25 mouse cellular contexts compared by ENCODE assay signal in the genomic region with DNA sequence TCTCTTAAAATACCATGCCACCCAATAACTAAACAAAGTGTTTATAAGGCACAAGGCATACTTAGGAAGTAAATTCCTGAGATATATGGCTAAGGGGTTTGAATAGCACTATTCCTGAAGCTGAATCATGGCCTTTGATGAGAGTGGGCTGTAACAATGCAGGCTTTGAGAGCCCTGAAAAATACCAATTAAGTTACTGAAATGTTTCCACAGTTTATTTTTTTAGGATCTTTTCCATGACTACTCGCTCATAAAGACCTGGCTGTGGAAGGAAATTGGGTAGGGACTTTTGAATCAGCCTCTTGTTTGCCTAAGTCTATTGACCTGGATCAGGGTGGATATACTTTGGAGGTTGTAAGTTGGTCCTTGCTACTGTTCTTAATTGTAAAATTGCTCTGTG. TPM values are rescaled to one million over a fixed set of nuclear protein-coding genes. Genes with fewer than 3 reads are reported as not detected.
A peak's percentile ranks its signal among the peaks of the same experiment; 100 is the strongest.
DNase-seq lines count a peak whose midpoint lies in the region; ATAC-seq and TF ChIP-seq lines count a peak whose summit lies in the region.
"Had no signal": no experiment of that assay in that cellular context is flagged by ENCODE, and none has a peak within 500 bp of the region (broad histone marks: within the 10 kb centered on the region; RNA-seq: fewer than 3 reads in every experiment).

No protein-coding gene starts in this region.

- intact Hi-C loops in heart, postnatal 36 days (cut with DNase I): no loop called here
- intact Hi-C loops in gastrocnemius, adult 2 months (cut with DNase I): no loop called here

- H3K36me3 ChIP-seq in heart, embryonic 13.5 days: no peaks in the 10 kb centered on the region
- no peaks in the 10 kb centered on the region for H3K36me3 ChIP-seq in limb, embryonic 13.5 days
- H3K36me3 ChIP-seq: embryonic facial prominence, embryonic 13.5 days; heart, embryonic 15.5 days had no signal

- no peaks in the 10 kb centered on the region for H3K9me3 ChIP-seq in heart, embryonic 13.5 days
- H3K9me3 ChIP-seq in limb, embryonic 13.5 days: no peaks in the 10 kb centered on the region
- H3K9me3 ChIP-seq: embryonic facial prominence, embryonic 13.5 days; heart, embryonic 15.5 days had no signal

- H3K4me3 ChIP-seq in heart, embryonic 13.5 days: no peak overlapping the region
- H3K4me3 ChIP-seq in embryonic fibroblast, embryonic 13.5 days (ENCODE audit: insufficient read depth, low read length): no peak overlapping the region
- no peak overlapping the region for H3K4me3 ChIP-seq in limb, embryonic 13.5 days
- H3K4me3 ChIP-seq in cerebellum, adult 2 months (replicated peaks; ENCODE audit: insufficient read depth, low read depth, low read length): no peak overlapping the region
- H3K4me3 ChIP-seq in gastrocnemius, adult 2 months: no peak overlapping the region
- H3K4me3 ChIP-seq: embryonic facial prominence, embryonic 13.5 days; heart, adult 2 months; heart, embryonic 15.5 days had no signal

- no peak overlapping the region for H3K4me2 ChIP-seq in heart, embryonic 13.5 days
- no peak overlapping the region for H3K4me2 ChIP-seq in limb, embryonic 13.5 days (replicated peaks)
- H3K4me2 ChIP-seq: embryonic facial prominence, embryonic 13.5 days; heart, embryonic 15.5 days; hindbrain, embryonic 14.5 days had no signal

- 0 out of 2 replicates have a peak overlapping the region, but pooled peaks have one; percentile 10 for H3K27ac ChIP-seq in heart, embryonic 13.5 days (replicated peaks)
- peak overlapping the region; percentile 64; the same call in 1 of the 2 replicates for H3K27ac ChIP-seq in embryonic fibroblast, embryonic 13.5 days (ENCODE audit: insufficient read depth, low read length)
- H3K27ac ChIP-seq in limb, embryonic 13.5 days: peak overlapping the region; percentile 64; the same call in 1 of the 2 replicates
- no peak overlapping the region for H3K27ac ChIP-seq in cerebellum, adult 2 months (ENCODE audit: insufficient read depth, low read length)
- H3K27ac ChIP-seq in gastrocnemius, adult 2 months: no peak overlapping the region
- H3K27ac ChIP-seq: embryonic facial prominence, embryonic 13.5 days; heart, adult 2 months; heart, embryonic 15.5 days; hindbrain, embryonic 14.5 days; macrophage had no signal

- no peaks in the 10 kb centered on the region for H3K27me3 ChIP-seq in heart, embryonic 13.5 days (replicated peaks)
- H3K27me3 ChIP-seq in limb, embryonic 13.5 days: no peaks in the 10 kb centered on the region
- H3K27me3 ChIP-seq in cerebellum, adult 2 months (ENCODE audit: control insufficient read depth, insufficient read depth, low read length): no peaks in the 10 kb centered on the region
- H3K27me3 ChIP-seq: embryonic facial prominence, embryonic 13.5 days; heart, embryonic 15.5 days had no signal

- DNase-seq in heart, postnatal 36 days: no peak
- peak; percentile 53 for DNase-seq in 3T3-L1 (ENCODE audit: low read depth, low spot score)
- DNase-seq in cerebellum, adult 2 months: no peak
- no peak for DNase-seq in gastrocnemius, adult 2 months
- DNase-seq: adrenal gland, adult 8-10 months; cerebellum, adult 8-10 months; cerebellum, postnatal 36 days; forebrain, postnatal 0 days; gastrocnemius, postnatal 36 days; heart, adult 2 months; heart, postnatal 4 days; kidney, adult 8-10 months; kidney, postnatal 14 days; layer of hippocampus, postnatal 36 days had no signal

- 37% methylated on average over 1 of the region's 1 CpGs for WGBS in heart, embryonic 13.5 days
- WGBS in limb, embryonic 13.5 days: 27% methylated on average over 1 of the region's 1 CpGs
- 76% methylated on average over 1 of the region's 1 CpGs for WGBS in cerebellum, adult 2 months

- TF ChIP-seq POLR2A in embryonic fibroblast, embryonic 13.5 days (IDR thresholded peaks at IDR 0.05; ENCODE audit: low read depth, low read length): no peak
- TF ChIP-seq POLR2A in cerebellum, adult 2 months (IDR thresholded peaks at IDR 0.05; ENCODE audit: borderline replicate concordance, insufficient read depth, low read length): no peak

- H3K9ac ChIP-seq in heart, embryonic 13.5 days: no peak overlapping the region
- H3K9ac ChIP-seq in limb, embryonic 13.5 days: no peak overlapping the region
- H3K9ac ChIP-seq: embryonic facial prominence, embryonic 13.5 days; forebrain, postnatal 0 days; heart, embryonic 15.5 days; hindbrain, embryonic 14.5 days had no signal

- H3K4me1 ChIP-seq in heart, embryonic 13.5 days: no peaks in the 10 kb centered on the region
- no peaks in the 10 kb centered on the region for H3K4me1 ChIP-seq in embryonic fibroblast, embryonic 13.5 days (ENCODE audit: control insufficient read depth, insufficient read depth, low read length)
- peaks cover 9% of the 10 kb centered on the region for H3K4me1 ChIP-seq in limb, embryonic 13.5 days
- H3K4me1 ChIP-seq in cerebellum, adult 2 months (ENCODE audit: control insufficient read depth, insufficient read depth, low read length): no peaks in the 10 kb centered on the region
- H3K4me1 ChIP-seq: embryonic facial prominence, embryonic 13.5 days; heart, embryonic 15.5 days had no signal

- no peak for ATAC-seq in heart, embryonic 13.5 days (ENCODE audit: extremely low read depth, insufficient number of reproducible peaks, low FRiP score, low TSS enrichment)
- ATAC-seq in limb, embryonic 13.5 days (ENCODE audit: low FRiP score, low read depth): peak; percentile 91
- ATAC-seq: activated CD4-positive, CD25-positive, alpha-beta regulatory T cell, adult 4 months; forebrain, postnatal 0 days; lung, postnatal 0 days had no signal

- no peak for TF ChIP-seq CTCF in embryonic fibroblast, embryonic 13.5 days (IDR thresholded peaks at IDR 0.05; ENCODE audit: borderline replicate concordance, insufficient read depth, low read length)
- no peak for TF ChIP-seq CTCF in cerebellum, adult 2 months (IDR thresholded peaks at IDR 0.05; ENCODE audit: borderline replicate concordance, insufficient read depth, low read depth, low read length)
- no peak for TF ChIP-seq CTCF in gastrocnemius, adult 2 months (IDR thresholded peaks at IDR 0.05)

RNA-seq across cellular contexts. Expression of a gene that starts 44.8 kb away (rescaled TPM):
- 3.2 and 4.8 TPM in 2 replicates for polyA plus RNA-seq in heart, embryonic 13.5 days (2015; fragmentation: Nextera tagmentation; extraction: Ambion mirVana)
- under 1 TPM; 0.22 to 0.35 TPM for total RNA-seq in heart, postnatal 36 days (2021)
- 18.2 and 23.8 TPM in 2 replicates for polyA plus RNA-seq in embryonic fibroblast, embryonic 13.5 days (2011; ENCODE audit: insufficient read length, low read depth, missing spikeins)
- polyA plus RNA-seq in limb, embryonic 13.5 days (2015; fragmentation: Nextera tagmentation; extraction: Ambion mirVana): 31.5 and 31.6 TPM in 2 replicates
- polyA plus RNA-seq in cerebellum, adult 2 months (2012; rRNA removed): 19.4 and 22.8 TPM in 2 replicates
- not detected for total RNA-seq in gastrocnemius, adult 2 months (2021)
- total RNA-seq: gastrocnemius, postnatal 36 days; liver, adult 2 months; MEL had no signal
- polyA plus RNA-seq: activated CD4-positive, CD25-positive, alpha-beta regulatory T cell, adult 4 months; liver, adult 2 months; macrophage had no signal

Comparison
In these comparisons a context has a peak if more than half of its experiments do, and no peak if none do; other contexts are left out.
1. H3K27ac ChIP-seq: peak in heart, embryonic 13.5 days (single experiment), embryonic fibroblast, embryonic 13.5 days (single experiment) and limb, embryonic 13.5 days (single experiment); none in cerebellum, adult 2 months (single experiment) and gastrocnemius, adult 2 months (single experiment).